Mouse (Mus musculus) kidney, postnatal 0 days (tissue): ENCODE measurements around the gene Tsen54. TPM values are rescaled to one million over a fixed set of nuclear protein-coding genes. Genes with fewer than 3 reads are reported as not detected.

Experiments used
- ATAC-seq: fragments of 200-750 bp; cut with Nextera tagmentation; replicated peaks from 2 replicates; pipeline ENCODE4 v1.8.0; 2017; ENCODE audit warnings: low read depth, moderate number of reproducible peaks, moderate TSS enrichment, moderate library complexity; ENCODE audit not compliant: low FRiP score
- DNase-seq: peaks from one replicate; pipeline ENCODE4 v3.0.0-alpha.2; 2016; ENCODE audit warnings: low spot score
- H3K27ac ChIP-seq: fragments of 300-500 bp; sonication (generic); 2 replicates; pipeline ENCODE4 v1.5.1; 2014; ENCODE audit warnings: mild to moderate bottlenecking
- H3K27me3 ChIP-seq: fragments of 300-500 bp; sonication (generic); 2 replicates; pipeline ENCODE4 v1.6.1; 2014; ENCODE audit warnings: low read length, mixed read lengths; ENCODE audit not compliant: insufficient read depth
- H3K36me3 ChIP-seq: fragments of 300-500 bp; sonication (generic); 2 replicates; pipeline ENCODE4 v1.6.1; 2014; ENCODE audit warnings: low read length, mixed read lengths; ENCODE audit not compliant: insufficient read depth
- H3K4me1 ChIP-seq: fragments of 300-500 bp; sonication (generic); replicated peaks from 2 replicates; pipeline ENCODE4 v1.6.1; 2014; ENCODE audit warnings: antibody characterized with exemption, low read length, mixed read lengths; ENCODE audit not compliant: insufficient read depth
- H3K4me2 ChIP-seq: fragments of 300-500 bp; sonication (generic); 2 replicates; pipeline ENCODE4 v1.6.1; 2014; ENCODE audit warnings: mild to moderate bottlenecking, low read length, moderate library complexity, mixed read lengths
- H3K4me3 ChIP-seq: fragments of 300-500 bp; sonication (generic); replicated peaks from 2 replicates; pipeline ENCODE4 v1.5.1; 2014; ENCODE audit warnings: low read depth, low read length
- H3K9ac ChIP-seq: fragments of 300-500 bp; sonication (generic); 2 replicates; pipeline ENCODE4 v1.6.1; 2014; ENCODE audit warnings: low read depth, low read length
- H3K9me3 ChIP-seq: fragments of 300-500 bp; sonication (generic); replicated peaks from 2 replicates; pipeline ENCODE4 v1.6.1; 2016; ENCODE audit warnings: low read length, inconsistent platforms, mixed read lengths
- CTCF ChIP-seq: IDR thresholded peaks from 2 replicates; pipeline ENCODE4 v1.5.1; 2016; ENCODE audit warnings: antibody characterized with exemption, low read depth, mild to moderate bottlenecking, moderate library complexity
- WGBS: fragments of 180-500 bp; shearing (Covaris S2); extraction: QIAGEN DNeasy Blood & Tissue Kit; methylation state at CpG from one replicate; pipeline ENCODE4 v1.1.7; 2014; 5-methylcytosine and 5-hydroxymethylcytosine counted together
- polyA plus RNA-seq: library from polyadenylated mRNA; unstranded; fragments of >200 nt; fragmentation: Nextera tagmentation; extraction: Ambion mirVana; gene quantifications from 2 replicates; pipeline ENCODE4 v1.2.1, GENCODE M21; 2015

Tsen54 gene
- polyA plus RNA-seq, 1 experiment from 2014 or later, result 34.7 TPM

DNA sequence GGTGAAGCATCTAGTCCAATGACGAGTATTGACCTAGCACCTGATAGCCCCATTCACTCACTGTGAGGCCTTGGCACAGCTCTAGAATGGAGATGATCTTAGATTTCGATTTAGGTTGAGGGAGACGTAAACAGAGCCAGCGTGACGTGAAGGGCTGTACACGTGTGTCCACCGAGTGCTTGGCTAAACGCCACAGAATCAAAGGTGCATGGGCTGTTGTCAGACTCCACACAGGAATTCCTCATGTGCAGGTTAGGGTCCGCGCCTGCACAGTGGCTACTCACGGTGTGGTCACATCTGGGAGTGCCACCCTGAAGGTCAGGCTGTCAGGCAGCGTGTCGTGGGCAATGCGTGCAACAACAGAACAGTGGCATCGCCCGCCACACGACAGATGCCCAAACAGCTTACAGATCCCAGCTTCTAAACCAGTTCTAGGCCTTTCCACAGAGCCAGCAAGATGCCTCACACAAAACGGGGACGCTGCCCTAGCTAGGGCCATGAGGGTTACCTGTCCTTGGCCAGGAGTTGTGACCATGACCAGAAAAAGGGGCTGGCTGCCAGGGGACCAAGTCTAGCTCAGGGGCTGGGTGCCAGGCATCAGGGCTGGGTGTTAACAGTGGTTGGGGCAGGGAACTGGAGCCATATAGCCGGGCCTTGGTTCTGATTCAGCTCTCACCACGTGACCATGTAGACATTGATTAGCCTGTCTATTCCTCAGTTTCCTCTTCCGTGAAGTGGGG, 23.3 kb downstream of the Tsen54 start:
- Histone ChIP-seq H3K4me3 (no peak overlapping the region), H3K4me1 (peaks cover 57% of the 10 kb centered on the region), H3K27ac (no peak overlapping the region; the same call in 1 of the 2 replicates), H3K9me3 (no peaks in the 10 kb centered on the region), H3K27me3 (no peaks in the 10 kb centered on the region), H3K36me3 (no peaks in the 10 kb centered on the region), H3K9ac (no peak overlapping the region), H3K4me2 (no peak overlapping the region)
- DNase-seq (no peak), ATAC-seq (no peak)
- WGBS, result 82% methylated on average over 22 of the region's 22 CpGs
- no peak for TF ChIP-seq CTCF

DNA sequence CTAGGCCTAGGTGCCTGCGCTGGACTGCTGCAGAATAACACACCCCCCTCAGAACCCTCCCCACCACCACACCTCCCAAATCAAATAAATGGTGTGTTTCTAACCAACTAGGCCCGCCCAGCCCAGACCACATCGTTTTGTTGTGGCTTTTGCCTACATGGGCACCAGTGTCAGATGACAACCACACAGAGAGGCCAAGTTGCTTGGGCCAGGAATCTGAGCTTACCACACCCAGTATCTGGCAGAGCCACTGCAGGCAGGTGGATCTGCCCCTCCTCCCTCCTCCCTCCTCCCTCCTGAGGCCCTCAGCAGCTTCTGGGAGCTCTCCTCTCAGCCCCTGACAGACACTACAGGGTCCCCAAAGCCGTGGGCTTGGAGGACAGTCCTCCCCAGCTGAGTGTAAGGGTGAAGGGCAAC, 24.4 kb downstream of the Tsen54 start:
- WGBS, result 39% methylated on average over 4 of the region's 4 CpGs
- H3K9ac ChIP-seq, result 0 out of 2 replicates have a peak overlapping the region, but pooled peaks have one; percentile 8
- H3K27me3 ChIP-seq, result no peaks in the 10 kb centered on the region
- no peak for DNase-seq
- no peaks in the 10 kb centered on the region for H3K9me3 ChIP-seq
- no peaks in the 10 kb centered on the region for H3K36me3 ChIP-seq
- peaks cover 52% of the 10 kb centered on the region for H3K4me1 ChIP-seq
- TF ChIP-seq CTCF, result no peak
- H3K4me3 ChIP-seq, result no peak overlapping the region
- ATAC-seq, result no peak
- no peak overlapping the region for H3K27ac ChIP-seq
- no peak overlapping the region for H3K4me2 ChIP-seq

DNA sequence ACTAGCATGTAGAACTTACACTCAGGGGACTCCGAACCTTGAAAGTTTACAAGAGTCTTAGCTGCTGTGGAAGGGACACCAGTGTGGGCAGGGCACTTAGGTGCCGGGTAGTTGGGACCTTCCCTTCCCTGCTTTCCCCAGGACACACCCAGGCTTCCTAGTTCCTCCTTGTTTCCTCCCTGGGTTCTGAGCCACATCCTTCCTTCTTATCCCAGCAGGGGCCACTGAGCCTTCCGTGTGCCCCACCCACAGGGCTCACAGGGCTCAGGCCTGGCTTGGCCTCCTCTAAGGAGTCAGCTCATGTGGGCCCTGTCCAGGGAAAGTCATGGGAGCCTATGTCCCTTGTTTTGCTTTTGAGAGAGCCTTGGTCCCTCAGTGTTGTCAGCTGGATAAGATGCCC, 25.2 kb downstream of the Tsen54 start:
- Histone ChIP-seq H3K4me2 (no peak overlapping the region), H3K9me3 (no peaks in the 10 kb centered on the region), H3K4me3 (no peak overlapping the region), H3K4me1 (peaks cover 51% of the 10 kb centered on the region), H3K27ac (peak overlapping the region; percentile 32; the same call in 1 of the 2 replicates), H3K27me3 (no peaks in the 10 kb centered on the region), H3K9ac (no peak overlapping the region; the same call in 1 of the 2 replicates), H3K36me3 (no peaks in the 10 kb centered on the region; the same call in 1 of the 2 replicates)
- ATAC-seq (no peak), DNase-seq (no peak)
- 79% methylated on average over 3 of the region's 3 CpGs for WGBS
- no peak for TF ChIP-seq CTCF

DNA sequence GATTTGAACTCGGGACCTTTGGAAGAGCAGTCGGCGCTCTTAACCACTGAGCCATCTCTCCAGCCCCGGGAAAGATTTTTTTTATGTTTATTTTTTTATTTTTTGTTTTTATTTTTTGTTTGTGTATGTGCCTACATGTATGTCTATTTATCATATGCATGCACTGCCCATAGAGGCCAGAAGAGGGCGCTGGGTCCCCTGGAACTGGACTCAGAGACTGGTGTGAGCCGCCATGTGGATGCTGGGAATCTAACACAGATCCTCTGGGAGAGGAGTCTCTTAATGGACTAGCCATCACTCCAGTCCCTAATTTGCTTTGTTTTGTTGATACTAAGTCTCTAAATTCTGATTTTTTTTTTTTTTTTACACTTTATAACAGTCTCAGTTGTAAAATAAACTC, 26.5 kb downstream of the Tsen54 start:
- Histone ChIP-seq H3K27ac (peak overlapping the region; percentile 88), H3K36me3 (peaks cover 3% of the 10 kb centered on the region), H3K9ac (no peak overlapping the region), H3K27me3 (no peaks in the 10 kb centered on the region), H3K9me3 (no peaks in the 10 kb centered on the region), H3K4me3 (no peak overlapping the region), H3K4me2 (no peak overlapping the region), H3K4me1 (peaks cover 38% of the 10 kb centered on the region)
- no peak for ATAC-seq
- no peak for DNase-seq
- 88% methylated on average over 6 of the region's 6 CpGs for WGBS
- peak; percentile 50 for TF ChIP-seq CTCF

DNA sequence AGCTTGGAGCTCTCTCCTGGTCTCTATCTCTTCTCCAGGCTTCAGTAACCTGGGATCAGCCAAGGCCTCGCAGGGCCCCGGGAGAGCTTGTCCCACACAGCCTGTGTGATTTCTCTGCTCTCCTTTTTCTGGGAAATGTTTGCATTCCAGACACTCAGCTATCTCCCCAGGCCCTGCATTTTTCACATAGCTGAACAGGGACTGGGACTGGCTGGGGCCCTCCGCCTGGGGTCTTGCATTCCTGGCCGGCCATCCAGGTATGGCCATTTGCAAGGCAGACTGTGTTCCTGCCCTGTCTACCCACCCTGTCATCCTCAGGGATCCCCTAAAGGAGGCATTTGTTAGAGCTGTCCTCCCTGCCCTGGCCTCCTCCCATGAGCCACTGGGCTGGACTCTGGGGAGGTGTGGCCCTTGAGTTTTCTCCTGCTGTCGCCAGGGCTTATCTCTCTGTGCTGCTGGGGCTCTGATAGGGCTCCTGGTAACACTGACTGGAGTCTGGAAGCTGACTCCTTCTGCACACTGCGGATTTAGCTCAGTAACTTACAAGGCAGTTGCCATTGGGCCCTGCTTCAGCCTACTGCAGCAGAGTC, 27.5 kb downstream of the Tsen54 start:
- H3K27ac ChIP-seq, result peak overlapping the region; percentile 88
- peaks cover 38% of the 10 kb centered on the region for H3K4me1 ChIP-seq
- DNase-seq, result peak; percentile 66
- H3K4me2 ChIP-seq, result no peak overlapping the region
- H3K9me3 ChIP-seq, result no peaks in the 10 kb centered on the region
- H3K9ac ChIP-seq, result no peak overlapping the region
- TF ChIP-seq CTCF, result no peak
- H3K27me3 ChIP-seq, result no peaks in the 10 kb centered on the region
- 21% methylated on average over 6 of the region's 6 CpGs for WGBS
- H3K36me3 ChIP-seq, result peaks cover 7% of the 10 kb centered on the region
- ATAC-seq, result no peak
- H3K4me3 ChIP-seq, result no peak overlapping the region

DNA sequence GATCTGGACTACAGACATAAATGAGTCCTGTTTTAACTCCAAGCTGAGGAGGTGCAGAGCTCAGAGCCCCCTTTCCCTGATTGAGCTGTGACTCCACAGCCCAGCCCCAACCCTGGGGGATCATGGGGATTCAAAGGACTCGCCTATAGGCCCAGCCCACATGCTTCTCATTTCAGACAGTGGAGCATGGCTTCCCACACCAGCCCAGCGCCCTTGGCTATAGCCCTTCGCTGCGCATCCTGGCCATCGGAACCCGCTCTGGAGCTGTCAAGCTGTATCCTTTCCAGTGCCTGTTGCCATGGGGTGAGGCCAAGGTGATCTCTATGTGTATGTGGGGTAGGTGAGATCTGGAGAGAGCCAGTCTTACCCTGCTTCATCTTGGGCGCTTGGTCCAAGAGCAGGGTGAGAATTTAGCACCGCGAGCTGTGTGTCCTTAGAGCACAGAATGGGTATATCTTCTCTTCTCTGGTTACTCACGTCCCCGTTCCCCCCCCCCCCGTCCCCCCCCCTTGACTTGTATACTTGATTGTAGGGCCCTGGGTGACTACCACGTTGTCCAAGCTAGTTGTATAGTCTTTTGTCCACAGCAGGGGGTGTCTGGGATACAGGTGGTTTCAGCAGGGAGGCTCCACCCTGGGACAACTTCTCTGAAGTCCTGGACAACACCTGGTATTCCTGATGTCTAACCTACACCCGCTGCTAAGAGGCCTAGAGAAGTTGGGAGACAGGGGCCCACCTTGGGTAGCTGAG, 28.8 kb downstream of the Tsen54 start:
- ATAC-seq (no peak), DNase-seq (no peak)
- Histone ChIP-seq H3K4me1 (peaks cover 38% of the 10 kb centered on the region), H3K4me3 (no peak overlapping the region), H3K9ac (no peak overlapping the region), H3K27ac (peak overlapping the region; percentile 88), H3K4me2 (no peak overlapping the region), H3K9me3 (no peaks in the 10 kb centered on the region), H3K27me3 (no peaks in the 10 kb centered on the region), H3K36me3 (peaks cover 14% of the 10 kb centered on the region)
- TF ChIP-seq CTCF, result no peak
- 77% methylated on average over 11 of the region's 14 CpGs for WGBS
